Mouse (Mus musculus): ENCODE measurements at regions not wholly inside any gene's neighbourhood (a gene's known extent, or its start where the extent isn't known, plus 50 kb on each side); places are given as distances from the start of the nearest gene placed in this dataset.

DNA sequence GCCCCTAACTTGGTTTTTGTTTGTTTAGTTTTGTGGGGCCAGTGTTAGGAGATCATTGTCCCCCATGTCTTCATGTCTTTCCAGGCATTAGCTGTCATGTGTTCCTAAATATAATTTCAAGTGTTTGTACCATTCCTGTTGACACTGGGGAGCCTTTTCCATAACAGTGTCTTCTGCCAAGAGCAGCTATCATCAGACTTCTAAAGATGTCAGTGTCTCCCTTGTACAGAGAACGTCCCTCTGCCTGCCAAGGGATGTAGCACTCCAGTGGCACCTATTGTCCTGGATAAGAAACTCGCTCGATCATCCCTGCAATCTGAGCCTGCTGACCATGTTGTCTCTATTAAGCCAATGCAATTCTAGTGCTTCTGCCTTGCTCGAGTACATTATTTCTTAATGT lies 64.6 kb upstream of the Lhfpl2 start:
- no peak for DNase-seq (ENCODE audit: inconsistent ontology term)

DNA sequence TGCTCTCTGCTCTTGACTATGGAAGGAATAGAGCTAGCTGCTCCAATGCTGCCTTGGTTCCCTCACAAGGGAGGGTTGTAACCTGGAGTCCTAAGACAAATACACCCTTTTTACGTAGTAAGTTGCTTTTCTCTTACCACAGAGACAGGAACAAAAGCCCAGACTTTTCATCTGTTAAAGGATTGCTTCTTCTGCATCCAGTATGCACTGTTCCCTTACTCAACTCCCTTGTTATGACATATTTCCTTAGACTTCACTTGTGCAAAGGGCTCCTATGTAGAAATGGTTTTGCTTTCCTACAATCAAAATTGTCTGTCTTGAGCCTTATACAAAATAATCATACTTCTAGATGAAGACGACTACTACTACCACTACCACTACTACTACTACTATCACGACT lies 62.2 kb upstream of the Lhfpl2 start:
- DNase-seq (ENCODE audit: inconsistent ontology term) = no peak

DNA sequence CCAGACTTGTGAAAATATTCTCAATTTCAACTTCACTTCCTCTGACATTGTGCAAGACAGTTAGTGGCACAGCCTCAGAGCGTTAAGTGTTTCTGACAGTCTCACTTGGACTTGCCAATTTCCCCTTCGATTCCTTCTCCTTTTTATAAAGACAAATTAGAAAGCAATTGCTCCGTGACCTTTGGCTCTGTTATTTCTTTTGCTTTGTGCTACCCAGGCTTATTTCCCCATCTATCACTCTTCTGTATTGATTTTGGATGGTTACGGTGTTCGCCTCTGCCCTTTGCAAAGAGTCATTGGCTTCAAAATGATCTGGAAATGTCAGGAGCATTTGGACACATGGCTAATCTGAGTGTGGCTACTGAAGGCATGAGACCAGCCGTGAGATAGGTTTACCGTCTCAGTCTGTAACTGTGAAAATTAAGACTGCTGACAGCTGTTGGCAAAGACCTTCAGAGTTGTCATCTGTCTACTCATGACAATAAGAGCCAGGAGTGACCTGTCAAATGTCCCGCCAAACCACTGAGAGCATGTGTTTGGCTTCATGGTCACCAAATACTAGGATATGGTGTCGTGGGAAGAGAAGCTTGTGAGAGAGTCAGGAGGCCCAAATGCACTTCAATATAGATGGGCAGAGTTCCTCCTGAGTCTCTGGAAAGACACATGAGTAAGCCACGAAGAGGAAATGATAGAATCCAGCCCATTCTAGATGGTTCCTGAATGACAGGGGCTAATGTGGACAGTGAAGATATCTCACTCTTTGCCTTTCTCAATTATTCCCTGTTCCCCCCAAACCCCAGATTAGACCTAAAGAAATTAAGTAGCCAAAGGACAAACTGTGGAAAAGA lies 60.8 kb upstream of the Lhfpl2 start:
- no peak for DNase-seq (ENCODE audit: inconsistent ontology term)

DNA sequence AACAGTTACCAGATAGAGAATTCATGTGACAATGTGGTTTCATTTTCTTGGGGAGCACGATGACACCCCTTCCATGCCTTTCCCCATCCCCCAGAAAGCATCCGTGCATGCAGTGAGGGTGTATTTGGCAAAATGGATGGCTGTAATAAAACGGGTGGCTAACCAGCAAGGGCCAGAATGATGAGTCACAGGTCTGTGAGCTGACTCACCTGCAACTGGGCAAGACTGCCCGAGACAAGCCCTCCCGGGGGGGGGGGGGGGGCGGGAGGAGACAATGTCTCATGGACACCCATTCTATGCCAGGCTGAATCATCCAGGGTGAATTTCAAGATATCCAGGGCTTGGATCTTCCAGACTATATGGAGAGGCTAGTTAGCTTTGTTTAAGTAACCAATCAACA lies 59.6 kb upstream of the Lhfpl2 start:
- peak; percentile 92 for DNase-seq (ENCODE audit: inconsistent ontology term)

DNA sequence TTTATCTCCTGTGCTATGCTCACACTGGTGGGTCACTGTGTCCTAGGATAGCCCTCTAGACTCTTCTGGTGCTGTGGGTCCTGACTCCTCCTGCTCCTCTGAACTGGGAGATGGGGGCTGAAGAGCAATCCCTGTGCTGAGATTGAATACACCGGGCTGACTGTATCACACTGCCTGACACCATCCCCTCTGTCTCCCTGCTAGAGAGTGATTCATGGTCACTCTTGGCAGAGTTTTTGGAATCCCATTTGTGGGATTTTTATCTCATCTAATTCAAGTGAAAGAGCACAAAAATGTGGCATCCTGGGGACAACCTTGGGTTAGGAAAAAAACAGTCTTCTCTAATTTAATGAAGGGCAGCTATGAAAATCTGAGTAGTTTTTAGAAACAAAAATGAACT lies 59.2 kb upstream of the Lhfpl2 start:
- DNase-seq (ENCODE audit: inconsistent ontology term) = peak; percentile 80

DNA sequence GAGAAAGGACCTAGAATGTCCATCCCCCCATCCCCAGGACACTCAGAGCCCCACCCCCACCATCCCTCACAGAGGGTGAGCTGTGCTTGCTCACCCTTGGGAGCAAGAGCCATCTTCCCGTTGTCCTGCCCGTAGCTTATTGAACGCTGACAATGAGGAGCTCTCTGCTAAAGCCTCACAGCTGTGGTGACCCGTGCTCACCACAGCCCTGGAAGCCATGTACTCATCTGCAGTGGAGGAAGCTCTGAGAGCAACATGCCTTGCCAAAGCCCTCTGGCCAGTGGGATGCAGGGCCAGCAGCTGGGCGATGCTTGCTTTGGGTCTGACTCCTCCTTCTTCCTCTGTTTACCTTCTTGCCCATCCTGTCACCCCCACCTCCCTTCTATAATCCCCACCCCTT lies 53.8 kb upstream of the Lhfpl2 start:
- no peak for DNase-seq (ENCODE audit: inconsistent ontology term)

DNA sequence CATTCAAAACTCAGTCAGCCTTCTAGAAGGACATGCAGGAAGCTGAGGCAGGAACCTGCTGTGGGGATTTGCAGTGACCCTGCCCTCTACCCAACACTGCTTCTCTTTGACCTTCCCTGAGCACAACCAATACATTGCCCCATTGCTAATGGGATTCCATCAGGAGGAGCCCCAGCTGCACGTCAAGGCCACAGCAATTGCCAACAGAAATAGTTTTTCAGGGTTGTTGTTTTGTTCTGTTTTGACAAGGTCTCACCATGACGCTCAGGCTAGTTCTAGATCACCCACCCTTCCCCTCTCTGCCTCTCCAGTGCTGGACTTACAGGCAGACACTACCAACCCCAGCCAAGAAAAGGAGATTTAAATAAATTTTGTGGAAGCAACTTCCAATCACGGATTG lies 53.2 kb upstream of the Lhfpl2 start:
- DNase-seq (ENCODE audit: inconsistent ontology term) = no peak

DNA sequence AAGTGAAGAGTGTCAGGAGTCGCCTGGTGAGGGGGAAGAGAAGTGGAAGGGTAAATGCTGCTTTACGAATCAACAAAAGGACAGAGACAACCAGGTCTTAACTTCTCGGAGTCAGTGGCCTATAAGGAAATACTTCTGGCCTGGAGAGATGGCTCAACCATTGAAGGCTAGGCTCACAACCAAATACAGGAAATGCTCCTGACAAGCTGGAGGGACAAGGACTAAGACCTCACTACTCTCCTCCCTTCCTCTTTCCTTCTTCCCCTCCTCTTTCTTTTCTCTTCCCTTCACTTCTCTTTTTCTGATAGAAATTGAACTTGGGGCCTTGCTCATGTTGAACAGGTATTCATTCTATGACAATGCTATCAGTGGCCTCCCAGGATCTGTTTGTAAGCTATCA lies 51.7 kb upstream of the Lhfpl2 start:
- DNase-seq (ENCODE audit: inconsistent ontology term) = no peak
